Mouse (Mus musculus): Measurements from ENCODE around the gene Rbm34.

DNA sequence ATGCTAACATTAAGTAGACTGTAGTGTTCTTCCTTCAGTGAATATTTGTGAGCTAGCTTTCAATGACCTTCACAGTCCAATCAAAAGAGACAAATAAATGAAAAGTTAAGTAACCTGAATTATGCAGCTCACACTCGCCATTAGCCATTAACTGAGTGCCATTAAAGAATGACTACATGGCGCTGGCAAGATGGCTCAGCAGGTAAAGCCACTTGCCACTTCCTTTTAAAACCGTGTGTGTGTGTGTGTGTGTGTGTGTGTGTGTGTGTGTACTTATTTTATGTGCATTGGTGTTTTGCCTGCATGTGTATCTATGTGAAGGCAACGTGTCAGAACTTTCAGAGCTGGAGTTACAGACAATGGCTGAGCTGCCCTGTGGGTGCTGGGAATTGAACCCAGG lies 3.6 kb upstream of the Rbm34 start:
- TF ChIP-seq CTCF (conservative IDR thresholded peaks at IDR 0.05; ENCODE audit: insufficient read depth, insufficient read length, low read depth, low read length) (no peak), POLR2A (IDR thresholded peaks at IDR 0.05; ENCODE audit: low read depth, low read length) (no peak)
